Mouse (Mus musculus): Measurements from ENCODE around the gene Hs2st1. TPM values are rescaled to one million over a fixed set of nuclear protein-coding genes. Genes with fewer than 3 reads are reported as not detected.

Hs2st1 gene
- total and polyA plus RNA-seq, 3 experiments: 13.6 to 16.1 TPM; not detected in 1

- H3K9me3 ChIP-seq (replicated peaks; ENCODE audit: insufficient read depth, low read length): no peaks in the 10 kb centered on the region
- H3K27me3 ChIP-seq (ENCODE audit: control insufficient read depth in 1 of 2, insufficient read depth in 2 of 2, low read length in 2 of 2): no peaks in the 10 kb centered on the region
- H3K27ac ChIP-seq (ENCODE audit: control insufficient read depth, low read depth, low read length): no peak overlapping the region
- DNase-seq (ENCODE audit: low read depth, low spot score): peak; percentile 78
- peaks cover 0 to 17% of the 10 kb centered on the region in 2 experiments; a peak in 3 of 4 replicates for H3K4me1 ChIP-seq (ENCODE audit: control insufficient read depth in 1 of 2, insufficient read depth in 2 of 2, low read length in 2 of 2)
- H3K79me2 ChIP-seq (ENCODE audit: control insufficient read depth, insufficient read depth, low read length, poor library complexity): no peaks in the 10 kb centered on the region
- H3K9ac ChIP-seq (ENCODE audit: control insufficient read depth, low read depth, low read length, poor library complexity, severe bottlenecking): no peak overlapping the region
- H3K36me3 ChIP-seq (ENCODE audit: control insufficient read depth in 1 of 2, insufficient read depth in 2 of 2, low read length in 2 of 2): peaks cover 0 to 5% of the 10 kb centered on the region in 2 experiments; a peak in 2 of 4 replicates
- no peak overlapping the region for H3K4me3 ChIP-seq (ENCODE audit: control insufficient read depth in 1 of 2, insufficient read depth in 1 of 2, low read depth in 2 of 2, low read length in 2 of 2)
- TF ChIP-seq MAZ (IDR thresholded peaks at IDR 0.05; ENCODE audit: low read depth, low read length) (no peak), USF2 (IDR thresholded peaks at IDR 0.05; ENCODE audit: borderline replicate concordance in 1 of 2, insufficient read depth in 1 of 2, low read depth in 1 of 2, low read length in 2 of 2) (no peak), USF1 (IDR thresholded peaks at IDR 0.05; ENCODE audit: low read depth, low read length) (no peak), POLR2AphosphoS2 (IDR thresholded peaks at IDR 0.05; ENCODE audit: low read length) (no peak), ETS1 (IDR thresholded peaks at IDR 0.05; ENCODE audit: low read depth, low read length) (no peak), TBP (IDR thresholded peaks at IDR 0.05; ENCODE audit: low read depth, low read length) (no peak), ZC3H11A (IDR thresholded peaks at IDR 0.05; ENCODE audit: low read depth, low read length) (peak; percentile 68), GATA1 (IDR thresholded peaks at IDR 0.05; ENCODE audit: low read depth, low read length) (no peak), SIN3A (IDR thresholded peaks at IDR 0.05; ENCODE audit: low read length) (no peak), BHLHE40 (IDR thresholded peaks at IDR 0.05; ENCODE audit: borderline replicate concordance, low read depth, low read length) (0 out of 2 replicates have a peak, but pooled peaks have one; percentile 20), MAFK (IDR thresholded peaks at IDR 0.05; ENCODE audit: borderline replicate concordance, low read depth, low read length) (no peak), CTCF (IDR thresholded peaks at IDR 0.05 in 2 of 3, conservative IDR thresholded peaks at IDR 0.05 in 1 of 3; ENCODE audit: control insufficient read depth in 1 of 3, insufficient read depth in 1 of 3, low read depth in 2 of 3, low read length in 3 of 3, poor library complexity in 1 of 3, severe bottlenecking in 1 of 3) (peak; percentile 86 to 94 (median 91)), JUND (IDR thresholded peaks at IDR 0.05; ENCODE audit: low read depth, low read length) (no peak), MEF2A (IDR thresholded peaks at IDR 0.05; ENCODE audit: extremely low read depth, insufficient replicate concordance, low read depth, low read length, poor library complexity, severe bottlenecking) (no peak), HCFC1 (IDR thresholded peaks at IDR 0.05; ENCODE audit: low read depth, low read length) (no peak), MXI1 (IDR thresholded peaks at IDR 0.05; ENCODE audit: low read depth, low read length) (no peak), NRF1 (IDR thresholded peaks at IDR 0.05; ENCODE audit: insufficient read depth, low read depth, low read length, poor library complexity, severe bottlenecking) (no peak), TCF12 (IDR thresholded peaks at IDR 0.05; ENCODE audit: low read depth, low read length) (no peak), TAL1 (IDR thresholded peaks at IDR 0.05; ENCODE audit: low read length) (no peak), UBTF (IDR thresholded peaks at IDR 0.05; ENCODE audit: borderline replicate concordance, insufficient read depth, low read depth, low read length) (no peak), GABPA (IDR thresholded peaks at IDR 0.05; ENCODE audit: low read depth, low read length) (no peak), NELFE (IDR thresholded peaks at IDR 0.05; ENCODE audit: low read depth, low read length) (no peak), ZKSCAN1 (IDR thresholded peaks at IDR 0.05; ENCODE audit: low read depth, low read length) (no peak), E2F4 (IDR thresholded peaks at IDR 0.05; ENCODE audit: borderline replicate concordance, low read depth, low read length) (no peak), POLR2A (IDR thresholded peaks at IDR 0.05; ENCODE audit: control insufficient read depth in 1 of 2, insufficient read depth in 1 of 2, low read depth in 1 of 2, low read length in 2 of 2, poor library complexity in 1 of 2) (no peak), MYC (IDR thresholded peaks at IDR 0.05; ENCODE audit: low read depth, low read length) (0 out of 2 replicates have a peak, but pooled peaks have one; percentile 34), MAX (IDR thresholded peaks at IDR 0.05; ENCODE audit: low read length) (no peak), MYB (IDR thresholded peaks at IDR 0.05; ENCODE audit: low read depth, low read length) (no peak), KAT2A (conservative IDR thresholded peaks at IDR 0.05; ENCODE audit: low read depth, low read length) (no peak), CHD1 (IDR thresholded peaks at IDR 0.05; ENCODE audit: low read depth, low read length) (no peak), RCOR1 (IDR thresholded peaks at IDR 0.05; ENCODE audit: low read depth, low read length) (no peak), ELF1 (IDR thresholded peaks at IDR 0.05; ENCODE audit: low read depth, low read length) (no peak), CHD2 (IDR thresholded peaks at IDR 0.05; ENCODE audit: low read length) (no peak), SMC3 (IDR thresholded peaks at IDR 0.05; ENCODE audit: low read depth, low read length) (peak; percentile 71), POLR2AphosphoS5 (IDR thresholded peaks at IDR 0.05; ENCODE audit: borderline replicate concordance, low read depth, low read length) (no peak), EP300 (IDR thresholded peaks at IDR 0.05; ENCODE audit: low read depth in 1 of 2, low read length in 2 of 2) (no peak), ZNF384 (IDR thresholded peaks at IDR 0.05; ENCODE audit: low read depth, low read length) (no peak)
These were observed 170.5 kb downstream of the Hs2st1 start for GRCm38 (mm10) chr3:144399358-144400096.

Data from MEL (cell line).